Mouse (Mus musculus) bone marrow macrophage, adult 2 months (primary cell): ENCODE results near the gene Nudt16l1.

Source experiments
- CTCF ChIP-seq: IDR thresholded peaks from 2 replicates; pipeline ENCODE4 v1.5.1; 2012; ENCODE audit warnings: low read depth, mild to moderate bottlenecking, low read length, moderate library complexity
- POLR2A ChIP-seq: IDR thresholded peaks from 2 replicates; pipeline ENCODE4 v1.6.1; 2012; ENCODE audit warnings: mild to moderate bottlenecking, low read depth, low read length, borderline replicate concordance

DNA sequence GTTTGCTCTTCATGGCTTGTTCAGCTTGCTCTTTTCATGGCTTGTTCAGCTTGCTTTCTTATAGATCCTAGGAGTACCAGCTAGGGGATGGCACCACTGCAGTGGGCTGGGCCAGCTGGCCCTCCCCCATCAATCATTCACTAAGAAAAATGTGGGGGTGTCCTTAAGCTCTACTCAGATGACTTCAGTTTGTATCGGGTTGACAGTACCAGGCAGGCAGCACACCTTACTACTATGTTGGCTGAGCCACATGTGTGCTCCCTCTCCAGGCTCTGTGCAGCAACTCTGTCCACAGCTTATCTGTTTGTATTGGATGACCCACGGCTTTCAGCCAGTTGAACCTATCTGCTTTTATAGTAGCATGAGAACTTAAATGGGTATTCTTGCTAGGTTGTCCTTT lies 10.1 kb upstream of the Nudt16l1 start:
- TF ChIP-seq CTCF, result no peak
- no peak for TF ChIP-seq POLR2A
